Mouse (Mus musculus): ENCODE results near the gene Snrpa. TPM values are rescaled to one million over a fixed set of nuclear protein-coding genes. Genes with fewer than 3 reads are reported as not detected.

Snrpa gene
- polyA plus RNA-seq (2015; fragmentation: Illumina TruSeq; extraction: RNeasy Lipid Tissue Mini Kit (QIAGEN cat#74804); ENCODE audit: insufficient read depth, low replicate concordance), result 50.0 TPM

DNA sequence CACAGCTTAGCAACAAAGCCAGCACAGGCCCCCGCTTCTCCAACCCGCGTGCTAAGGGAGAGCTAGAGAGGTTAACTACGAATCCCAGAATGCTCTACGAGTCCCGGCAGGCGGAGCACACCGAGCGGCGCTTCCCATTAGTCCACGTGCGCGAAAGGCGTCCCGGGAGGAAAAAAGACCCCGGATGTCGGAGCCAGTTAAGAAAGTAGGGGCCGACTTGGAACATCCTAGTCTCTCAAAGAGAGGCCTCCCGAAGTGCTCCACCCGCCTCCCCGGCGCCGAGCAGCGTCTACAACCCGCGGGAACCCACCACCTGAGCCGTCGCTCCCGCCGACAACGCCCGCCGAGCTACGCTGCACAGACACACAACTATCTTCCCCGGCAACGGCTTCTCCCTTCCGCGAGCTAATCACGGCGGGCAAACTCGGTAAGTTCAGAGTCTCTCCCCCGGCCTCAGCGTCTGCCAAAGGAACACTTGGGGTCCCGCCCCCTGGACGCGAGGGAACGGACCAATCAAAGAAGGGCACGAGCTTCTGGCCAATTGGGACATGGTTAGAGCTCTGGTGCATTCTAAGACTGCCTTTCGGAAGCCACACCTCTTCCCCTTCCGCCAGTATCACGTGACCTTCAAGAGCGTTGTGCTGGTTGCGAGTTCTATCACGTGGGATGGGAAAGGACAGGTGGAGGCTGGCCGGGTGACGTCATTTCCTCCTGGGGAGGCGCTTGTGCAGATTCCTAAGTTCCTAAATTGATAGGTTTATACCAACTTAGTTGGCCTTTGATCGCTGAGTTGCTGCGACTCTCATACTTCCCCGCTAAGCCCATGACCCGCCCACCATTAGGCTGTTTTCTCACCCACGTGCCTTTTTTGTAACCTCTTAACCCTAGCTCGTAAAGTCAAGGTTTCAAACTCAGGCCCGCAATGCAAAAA lies at the start of gene Snrpa, which contains the start of gene BC024978:
Gene Snrpa, minus strand, starts transcription at position 591 of the 931 bp plus-strand sequence.
Gene BC024978, plus strand, starts transcription at position 101 of the 931 bp plus-strand sequence.

DNA sequence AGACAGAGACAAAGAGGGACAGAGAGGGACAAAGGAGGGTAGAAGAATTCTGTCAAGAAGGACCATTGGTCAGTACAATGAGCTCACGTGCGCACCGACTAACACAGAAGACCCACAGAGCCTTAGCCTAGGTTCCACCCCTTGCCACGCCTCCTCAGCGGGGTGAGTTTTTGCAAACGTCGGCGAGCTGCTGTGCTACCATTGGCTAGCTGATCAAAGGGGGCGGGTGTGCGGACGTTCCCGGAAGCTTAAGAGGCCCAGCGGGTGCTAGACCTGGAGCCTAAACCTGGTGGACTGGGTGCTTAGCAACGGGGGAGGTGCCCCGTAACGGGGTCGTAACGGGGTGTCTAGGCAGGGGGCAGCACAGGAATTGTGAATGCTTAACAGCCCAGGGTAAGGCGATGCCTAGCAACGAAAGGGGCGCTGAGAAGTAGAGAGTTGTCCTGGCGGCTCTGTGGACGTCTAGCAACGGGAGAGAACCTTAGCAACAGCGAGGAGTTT lies 36.8 kb upstream of the Snrpa start, which contains the start of gene Coq8b:
Gene Coq8b, plus strand, starts transcription at position 243 of the 501 bp plus-strand sequence.

DNA sequence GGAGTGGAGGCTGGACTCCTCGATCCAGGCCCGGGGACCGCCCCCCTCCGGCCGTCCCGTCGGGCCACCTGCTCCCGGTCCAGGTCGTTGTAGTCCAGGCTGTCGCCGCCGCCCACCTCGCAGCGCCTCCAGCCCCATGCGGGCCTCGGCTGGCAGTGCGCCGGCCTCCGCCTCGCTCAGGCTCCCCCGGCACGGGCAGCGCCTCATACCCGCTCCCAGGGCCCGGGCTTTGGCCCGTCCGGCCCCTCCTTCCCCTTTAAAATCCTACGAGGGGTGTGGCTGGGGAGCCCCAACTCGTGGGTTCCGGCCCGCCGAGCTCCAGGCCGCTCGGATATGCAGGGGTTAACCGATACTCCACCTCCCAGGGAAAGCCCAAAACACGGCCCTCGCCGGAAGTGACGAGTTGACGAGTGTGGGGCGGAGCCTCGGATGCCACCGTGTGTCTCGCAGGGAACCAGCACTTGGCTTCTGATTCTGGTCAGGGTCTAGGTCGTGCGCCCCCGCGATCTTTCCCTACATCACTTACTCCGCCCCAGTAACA lies 32.3 kb upstream of the Snrpa start, which contains the start of gene Itpkc:
Gene Itpkc, minus strand, starts transcription at position 381 of the 541 bp plus-strand sequence.

DNA sequence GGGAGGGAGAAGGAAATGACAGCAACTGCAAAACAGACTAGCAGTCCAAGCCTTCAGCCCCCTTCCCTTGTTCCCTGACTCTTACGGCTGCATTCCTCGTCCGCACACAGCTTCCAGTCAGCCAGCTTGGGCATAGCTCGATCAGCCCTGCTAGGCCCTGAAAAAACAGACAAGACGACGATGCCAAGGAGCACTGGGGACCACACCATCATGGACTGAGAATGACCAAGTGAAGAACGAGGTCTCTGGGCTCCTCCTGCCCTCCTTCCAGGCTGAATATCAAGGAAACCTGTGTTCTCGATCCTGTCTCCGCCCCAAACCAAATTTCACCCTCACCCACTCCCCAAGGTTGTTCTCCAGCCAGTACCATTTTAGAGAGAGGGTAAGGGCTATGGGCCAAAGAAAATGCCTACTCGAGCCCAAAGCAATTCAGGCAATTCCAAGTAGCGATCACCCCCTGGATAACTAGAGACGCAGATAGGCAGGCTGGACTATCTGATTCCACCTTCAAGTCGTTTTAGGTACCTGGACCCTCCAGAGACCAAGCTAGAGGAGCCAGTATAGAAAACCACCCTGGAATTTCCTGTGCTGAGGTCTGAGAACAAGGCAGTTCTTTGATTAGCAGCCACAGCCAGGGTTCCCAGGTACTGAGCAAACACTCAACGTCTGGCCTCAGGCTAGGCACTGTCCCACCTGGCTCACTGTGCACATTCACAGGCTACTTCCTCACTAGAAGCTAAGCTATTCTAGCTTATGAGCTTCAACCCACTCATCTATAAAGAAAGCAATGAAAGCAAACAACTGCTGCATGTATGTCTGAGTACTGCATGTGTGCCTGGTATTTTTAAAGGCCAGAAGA lies 15.0 kb downstream of the Snrpa start, which contains the start of the genes Gm21983 and Mia:
Gene Gm21983, minus strand, starts transcription at position 250 of the 859 bp plus-strand sequence.
Gene Mia, minus strand, starts transcription at position 321 of the 859 bp plus-strand sequence.

DNA sequence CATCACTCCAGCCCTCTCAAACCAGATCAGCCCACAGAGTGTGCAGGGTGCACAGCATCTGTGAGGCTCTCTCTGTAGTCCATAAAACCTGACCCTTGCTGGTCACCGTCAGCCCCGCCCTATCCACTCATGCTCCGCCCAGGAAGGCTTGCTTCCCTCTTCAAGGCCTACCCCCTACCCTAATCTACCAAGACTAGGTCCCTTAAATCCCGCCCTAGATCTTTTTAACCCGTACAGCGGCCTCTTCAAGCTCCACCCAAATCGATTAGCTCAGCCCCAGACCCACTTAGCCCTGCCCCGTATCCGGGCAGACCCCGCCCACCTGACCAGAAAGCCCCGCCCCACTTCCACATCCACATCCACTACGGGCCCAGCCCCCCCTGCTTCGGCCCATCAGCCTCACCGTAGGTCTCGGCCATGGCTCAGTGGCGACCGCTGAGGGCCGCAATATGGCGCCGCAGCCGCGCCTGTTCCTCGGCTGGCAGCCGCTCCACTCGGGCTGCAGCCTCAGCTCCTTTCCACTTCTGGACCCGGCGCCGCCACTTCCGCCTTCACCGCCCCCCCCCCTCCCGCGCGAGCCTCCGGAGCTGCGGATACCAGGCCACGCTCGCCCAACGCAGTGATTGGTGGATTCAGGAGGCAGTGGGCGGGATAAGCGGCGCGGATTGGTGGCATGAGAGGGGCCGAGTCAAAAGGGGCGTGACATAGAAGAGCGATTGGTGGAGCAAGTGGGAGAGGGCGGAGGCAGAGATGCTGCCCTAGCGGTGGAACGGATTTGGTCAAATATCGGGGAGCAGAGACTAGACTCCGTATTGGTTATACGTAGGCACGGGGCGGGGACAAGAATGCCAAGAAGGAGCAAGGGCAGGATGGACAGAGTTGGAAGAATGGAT lies 17.5 kb downstream of the Snrpa start, which contains the start of gene Rab4b:
Gene Rab4b, minus strand, starts transcription at position 573 of the 893 bp plus-strand sequence.

DNA sequence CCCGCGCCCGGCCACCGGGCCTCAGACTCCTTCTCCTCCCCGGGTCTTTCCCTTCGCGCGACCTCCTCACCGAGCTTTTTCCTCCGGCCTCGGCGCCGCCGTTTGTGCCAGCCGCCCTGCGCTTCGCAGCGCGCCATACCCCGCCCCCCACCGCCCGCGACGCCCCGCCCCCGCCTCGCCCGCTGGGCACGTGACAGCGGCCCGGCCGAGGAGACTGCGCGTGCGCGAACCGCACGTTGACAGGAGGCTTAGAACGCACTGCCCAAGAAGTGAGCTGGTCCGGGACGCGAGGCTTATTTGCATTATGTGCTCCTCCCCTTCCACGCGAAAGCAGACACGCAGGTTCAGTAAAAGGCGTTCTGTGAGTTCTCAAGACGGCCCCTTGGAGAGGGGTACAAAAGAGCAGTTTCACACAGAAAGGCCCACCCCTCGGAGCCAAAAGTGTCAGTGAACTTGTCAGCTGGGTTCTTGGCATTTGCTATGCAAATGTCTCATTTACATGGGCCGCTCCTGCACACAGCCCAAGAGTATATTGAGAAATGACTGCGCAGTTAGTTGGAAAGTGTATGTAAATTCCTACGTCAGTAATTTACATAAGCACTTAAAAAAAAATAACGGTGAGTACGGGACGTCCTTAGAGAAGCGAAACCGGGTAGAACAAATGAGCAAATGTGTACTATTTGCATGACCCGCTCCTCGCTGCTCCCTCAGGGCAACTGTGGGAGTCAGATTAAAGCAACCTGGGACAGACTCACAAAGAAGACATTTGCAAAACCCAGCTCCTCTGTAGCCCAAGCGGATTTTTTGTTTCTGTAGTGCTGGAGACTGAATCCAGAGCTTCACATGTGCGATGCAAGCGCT lies 29.2 kb downstream of the Snrpa start, which contains the start of gene Egln2:
Gene Egln2, minus strand, starts transcription at position 189 of the 861 bp plus-strand sequence.

DNA sequence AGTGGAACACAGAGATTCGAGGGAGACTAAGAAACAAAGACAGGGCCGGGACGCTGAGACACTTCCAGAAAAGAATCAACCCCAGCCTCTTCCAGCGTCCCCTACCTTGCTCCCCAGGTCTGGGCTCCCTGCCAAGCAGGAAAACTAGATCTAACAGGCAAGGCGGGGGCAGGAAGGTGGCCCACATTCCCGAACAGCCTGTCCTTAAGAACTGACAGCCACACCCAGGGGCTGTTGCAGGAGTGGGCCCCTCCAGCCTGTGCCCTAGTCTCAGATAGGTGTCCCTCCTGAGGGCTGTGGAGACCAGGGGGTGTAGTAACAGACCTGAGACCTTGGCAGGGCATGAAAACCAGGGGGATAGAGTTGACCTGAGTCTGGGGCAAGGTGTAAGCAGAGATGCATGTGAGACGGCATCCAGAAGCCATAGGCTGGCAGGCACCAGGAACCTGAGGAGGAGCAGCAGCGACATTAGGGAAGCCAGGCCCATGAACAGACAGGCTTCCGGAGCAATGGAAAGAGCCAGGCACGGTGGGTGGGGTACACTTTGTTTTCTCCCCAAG lies 42.8 kb downstream of the Snrpa start, which contains the start of gene Cyp2t4:
Gene Cyp2t4, plus strand, starts transcription at position 510 of the 560 bp plus-strand sequence.

Other genes with a start within 250 kb of the Snrpa start
- gene Cyp2a12, start 167.2 kb downstream of the Snrpa start, polyA plus RNA-seq (2015; fragmentation: Illumina TruSeq; extraction: RNeasy Lipid Tissue Mini Kit (QIAGEN cat#74804); ENCODE audit: insufficient read depth, low replicate concordance), result not detected
- gene Cyp2f2, start 76.4 kb downstream of the Snrpa start, polyA plus RNA-seq (2015; fragmentation: Illumina TruSeq; extraction: RNeasy Lipid Tissue Mini Kit (QIAGEN cat#74804); ENCODE audit: insufficient read depth, low replicate concordance), result not detected
- not detected for gene Cyp2t4, start 42.6 kb downstream of the Snrpa start, polyA plus RNA-seq (2015; fragmentation: Illumina TruSeq; extraction: RNeasy Lipid Tissue Mini Kit (QIAGEN cat#74804); ENCODE audit: insufficient read depth, low replicate concordance)
- 32.2 TPM for gene Egln2, start 29.5 kb downstream of the Snrpa start, polyA plus RNA-seq (2015; fragmentation: Illumina TruSeq; extraction: RNeasy Lipid Tissue Mini Kit (QIAGEN cat#74804); ENCODE audit: insufficient read depth, low replicate concordance)
- 46.8 TPM for gene Rab4b, start 17.4 kb downstream of the Snrpa start, polyA plus RNA-seq (2015; fragmentation: Illumina TruSeq; extraction: RNeasy Lipid Tissue Mini Kit (QIAGEN cat#74804); ENCODE audit: insufficient read depth, low replicate concordance)
- not detected for gene Gm21983, start 15.2 kb downstream of the Snrpa start, polyA plus RNA-seq (2015; fragmentation: Illumina TruSeq; extraction: RNeasy Lipid Tissue Mini Kit (QIAGEN cat#74804); ENCODE audit: insufficient read depth, low replicate concordance)
- gene Mia, start 15.1 kb downstream of the Snrpa start, polyA plus RNA-seq (2015; fragmentation: Illumina TruSeq; extraction: RNeasy Lipid Tissue Mini Kit (QIAGEN cat#74804); ENCODE audit: insufficient read depth, low replicate concordance), result not detected
- gene BC024978, start 490 bp downstream of the Snrpa start, polyA plus RNA-seq (2015; fragmentation: Illumina TruSeq; extraction: RNeasy Lipid Tissue Mini Kit (QIAGEN cat#74804); ENCODE audit: insufficient read depth, low replicate concordance), result 8.4 TPM
- 4.7 TPM for gene Itpkc, start 32.4 kb upstream of the Snrpa start, polyA plus RNA-seq (2015; fragmentation: Illumina TruSeq; extraction: RNeasy Lipid Tissue Mini Kit (QIAGEN cat#74804); ENCODE audit: insufficient read depth, low replicate concordance)
- gene Coq8b, start 36.8 kb upstream of the Snrpa start, polyA plus RNA-seq (2015; fragmentation: Illumina TruSeq; extraction: RNeasy Lipid Tissue Mini Kit (QIAGEN cat#74804); ENCODE audit: insufficient read depth, low replicate concordance), result 7.5 TPM
- 0.77 TPM for gene Numbl, start 62.2 kb upstream of the Snrpa start, polyA plus RNA-seq (2015; fragmentation: Illumina TruSeq; extraction: RNeasy Lipid Tissue Mini Kit (QIAGEN cat#74804); ENCODE audit: insufficient read depth, low replicate concordance)
- gene Ltbp4, start 141.4 kb upstream of the Snrpa start, polyA plus RNA-seq (2015; fragmentation: Illumina TruSeq; extraction: RNeasy Lipid Tissue Mini Kit (QIAGEN cat#74804); ENCODE audit: insufficient read depth, low replicate concordance), result 11.5 TPM
- gene Shkbp1, start 159.7 kb upstream of the Snrpa start, polyA plus RNA-seq (2015; fragmentation: Illumina TruSeq; extraction: RNeasy Lipid Tissue Mini Kit (QIAGEN cat#74804); ENCODE audit: insufficient read depth, low replicate concordance), result 26.2 TPM
- 19.3 TPM for gene Gm20479, start 161.1 kb upstream of the Snrpa start, polyA plus RNA-seq (2015; fragmentation: Illumina TruSeq; extraction: RNeasy Lipid Tissue Mini Kit (QIAGEN cat#74804); ENCODE audit: insufficient read depth, low replicate concordance)